Mouse (Mus musculus): ENCODE data around the gene Dtl.

Gene Dtl

GRCm38 (mm10) chr1:191575458-191576247, at the start of gene Dtl, which contains the start of gene Ints7:
TSS of gene Dtl (minus strand) at chr1:191575544.
TSS of gene Ints7 (plus strand) at chr1:191575636.
- ChIA-PET CTCF (interaction anchor here (0.6 to 4.0 kb wide), 53 partner anchors 9 to 517 kb away, joined by 3 to 38 read pairs (median 4); partner anchors contain the start of genes Nek2 (in 2 of the 4), Tmem206 (in 2 of the 4), Lpgat1 (in 1 of the 4) and Traf5 (in 1 of the 4)), POLR2A (interaction anchor here (0.5 to 18.6 kb wide), 171 partner anchors 8 to 879 kb away, joined by 3 to 397 read pairs (median 4); partner anchors contain the start of genes Nek2 (in 4 of the 4), Lpgat1 (in 3 of the 4), Flvcr1 (in 2 of the 4) and Slc30a1 (in 2 of the 4))

GRCm38 (mm10) chr1:191625026-191625425, 49.7 kb upstream of the Dtl start:
- ChIA-PET POLR2A (interaction anchor here (0.5 to 5.4 kb wide), 21 partner anchors 8 to 228 kb away, joined by 3 to 18 read pairs (median 4); partner anchors contain the start of genes Dtl (in 2 of the 4), Ints7 (in 2 of the 4), Lpgat1 (in 1 of the 4) and Nek2 (in 1 of the 4)), CTCF (interaction anchor here in 1 of 4 experiments (1.5 kb wide), 1 partner anchor 193 kb away, joined by 4 read pairs; no protein-coding TSS in a partner anchor)

GRCm38 (mm10) chr1:191624492-191624891, 49.1 kb upstream of the Dtl start:
- ChIA-PET POLR2A (interaction anchor here in 3 of 4 experiments (0.6 to 5.4 kb wide), 19 partner anchors 8 to 227 kb away, joined by 3 to 18 read pairs (median 4); partner anchors contain the start of genes Dtl (in 2 of the 3), Ints7 (in 2 of the 3), Lpgat1 (in 1 of the 3) and Nek2 (in 1 of the 3)), CTCF (interaction anchor here in 2 of 4 experiments (0.5 to 1.5 kb wide), 2 partner anchors 9 to 193 kb away, joined by 3 to 4 read pairs; no protein-coding TSS in a partner anchor)

- ChIA-PET POLR2A (interaction anchor here (0.6 to 1.4 kb wide), 7 partner anchors 8 to 310 kb away, joined by 3 to 6 read pairs (median 4); partner anchors contain the start of genes Dtl (in 1 of the 4) and Ints7 (in 1 of the 4)), CTCF (interaction anchor here in 3 of 4 experiments (0.7 to 1.9 kb wide), 2 partner anchors 195 kb away, joined by 3 to 5 read pairs (median 5); no protein-coding TSS in a partner anchor)
These were observed 47.5 kb upstream of the Dtl start for GRCm38 (mm10) chr1:191622801-191623200.

- POLR2A ChIA-PET: interaction anchor here in 1 of 4 experiments (0.7 to 1.0 kb wide), 2 partner anchors 40 to 46 kb away, joined by 3 read pairs; partner anchors contain the start of genes Dtl and Ints7
- CTCF ChIA-PET: interaction anchor here in 1 of 4 experiments (0.7 kb wide), 1 partner anchor 26 kb away, joined by 5 read pairs; no protein-coding TSS in a partner anchor
These were observed 45.8 kb upstream of the Dtl start for GRCm38 (mm10) chr1:191621096-191621495.

GRCm38 (mm10) chr1:191618067-191618766, 42.9 kb upstream of the Dtl start:
- CTCF ChIA-PET: interaction anchor here in 1 of 4 experiments (1.1 kb wide), 1 partner anchor 200 kb away, joined by 3 read pairs; no protein-coding TSS in a partner anchor
- POLR2A ChIA-PET: interaction anchor here (0.5 to 4.9 kb wide), 7 partner anchors 10 to 202 kb away, joined by 3 to 24 read pairs (median 3); partner anchors contain the start of genes Dtl (in 3 of the 4) and Ints7 (in 3 of the 4)

- ChIA-PET CTCF (interaction anchor here in 1 of 4 experiments (1.1 kb wide), 1 partner anchor 200 kb away, joined by 3 read pairs; no protein-coding TSS in a partner anchor), POLR2A (interaction anchor here (0.5 to 4.9 kb wide), 7 partner anchors 11 to 203 kb away, joined by 3 to 24 read pairs (median 3); partner anchors contain the start of genes Dtl (in 3 of the 4) and Ints7 (in 3 of the 4))
These were observed 42.2 kb upstream of the Dtl start for GRCm38 (mm10) chr1:191617589-191617988.

GRCm38 (mm10) chr1:191616245-191616644, 40.9 kb upstream of the Dtl start:
- POLR2A ChIA-PET: interaction anchor here in 2 of 4 experiments (0.6 to 4.9 kb wide), 7 partner anchors 9 to 219 kb away, joined by 3 to 24 read pairs (median 4); partner anchors contain the start of genes Dtl (in 2 of the 2) and Ints7 (in 2 of the 2)
- CTCF ChIA-PET: interaction anchor here in 2 of 4 experiments (0.6 to 1.4 kb wide), 3 partner anchors 192 to 202 kb away, joined by 3 to 7 read pairs (median 3); no protein-coding TSS in a partner anchor

GRCm38 (mm10) chr1:191612877-191613276, 37.5 kb upstream of the Dtl start:
- ChIA-PET POLR2A (interaction anchor here in 3 of 4 experiments (0.6 to 1.1 kb wide), 4 partner anchors 9 to 69 kb away, joined by 3 to 4 read pairs (median 4); no protein-coding TSS in a partner anchor), CTCF (interaction anchor here in 1 of 4 experiments (0.9 kb wide), 1 partner anchor 205 kb away, joined by 3 read pairs; no protein-coding TSS in a partner anchor)

GRCm38 (mm10) chr1:191611686-191612085, 36.3 kb upstream of the Dtl start:
- POLR2A ChIA-PET: interaction anchor here in 3 of 4 experiments (0.7 to 1.7 kb wide), 9 partner anchors 11 to 36 kb away, joined by 3 to 7 read pairs (median 3); partner anchors contain the start of genes Dtl (in 2 of the 3) and Ints7 (in 2 of the 3)
- CTCF ChIA-PET: interaction anchor here in 1 of 4 experiments (0.6 kb wide), 1 partner anchor 305 kb away, joined by 17 read pairs; no protein-coding TSS in a partner anchor

- CTCF ChIA-PET: interaction anchor here in 1 of 4 experiments (1.3 kb wide), 1 partner anchor 35 kb away, joined by 4 read pairs; the partner anchor contains the start of genes Dtl and Ints7
- POLR2A ChIA-PET: interaction anchor here in 2 of 4 experiments (1.1 to 4.4 kb wide), 5 partner anchors 11 to 211 kb away, joined by 3 to 23 read pairs (median 3); partner anchors contain the start of genes Dtl (in 1 of the 2), Ints7 (in 1 of the 2) and Nek2 (in 1 of the 2)
These were observed 35.0 kb upstream of the Dtl start for GRCm38 (mm10) chr1:191610357-191610756.

- ChIA-PET POLR2A (interaction anchor here in 2 of 4 experiments (1.0 to 4.4 kb wide), 4 partner anchors 13 to 212 kb away, joined by 3 to 23 read pairs (median 4); partner anchors contain the start of genes Dtl (in 2 of the 2), Ints7 (in 2 of the 2) and Nek2 (in 1 of the 2)), CTCF (interaction anchor here in 2 of 4 experiments (1.0 to 1.4 kb wide), 4 partner anchors 23 to 52 kb away, joined by 3 to 6 read pairs (median 4); partner anchors contain the start of genes Dtl (in 2 of the 2) and Ints7 (in 2 of the 2))
These were observed 34.2 kb upstream of the Dtl start for GRCm38 (mm10) chr1:191609578-191609977.

GRCm38 (mm10) chr1:191609051-191609450, 33.7 kb upstream of the Dtl start:
- CTCF ChIA-PET: interaction anchor here in 2 of 4 experiments (1.0 to 2.6 kb wide), 7 partner anchors 22 to 209 kb away, joined by 3 to 8 read pairs (median 4); partner anchors contain the start of genes Dtl (in 2 of the 2) and Ints7 (in 2 of the 2)
- POLR2A ChIA-PET: interaction anchor here in 2 of 4 experiments (0.9 to 4.4 kb wide), 8 partner anchors 12 to 212 kb away, joined by 3 to 23 read pairs (median 3); partner anchors contain the start of genes Dtl (in 2 of the 2), Ints7 (in 2 of the 2) and Nek2 (in 1 of the 2)

- ChIA-PET POLR2A (interaction anchor here in 3 of 4 experiments (0.7 to 2.1 kb wide), 10 partner anchors 8 to 224 kb away, joined by 3 to 8 read pairs (median 3); partner anchors contain the start of genes Dtl (in 3 of the 3) and Ints7 (in 3 of the 3)), CTCF (interaction anchor here in 2 of 4 experiments (1.7 to 3.2 kb wide), 2 partner anchors 213 kb away, joined by 5 to 9 read pairs; no protein-coding TSS in a partner anchor)
These were observed 29.3 kb upstream of the Dtl start for GRCm38 (mm10) chr1:191604690-191605089.

- POLR2A ChIA-PET: interaction anchor here (0.6 to 19.4 kb wide), 15 partner anchors 9 to 221 kb away, joined by 3 to 265 read pairs (median 4); partner anchors contain the start of genes Dtl (in 3 of the 4), Ints7 (in 3 of the 4) and Lpgat1 (in 1 of the 4)
- CTCF ChIA-PET: interaction anchor here in 1 of 4 experiments (1.8 kb wide), 1 partner anchor 219 kb away, joined by 5 read pairs; no protein-coding TSS in a partner anchor
These were observed 23.9 kb upstream of the Dtl start for GRCm38 (mm10) chr1:191599210-191599609.

- CTCF ChIA-PET: interaction anchor here in 2 of 4 experiments (1.1 to 1.4 kb wide), 2 partner anchors 222 to 284 kb away, joined by 3 to 5 read pairs; no protein-coding TSS in a partner anchor
- POLR2A ChIA-PET: interaction anchor here in 2 of 4 experiments (1.3 to 19.4 kb wide), 6 partner anchors 10 to 240 kb away, joined by 3 to 265 read pairs (median 7); partner anchors contain the start of genes Dtl (in 2 of the 2) and Ints7 (in 2 of the 2)
These were observed 20.7 kb upstream of the Dtl start for GRCm38 (mm10) chr1:191596076-191596475.
